Mouse (Mus musculus): ENCODE data around the gene Plekhg3.

Plekhg3 gene

DNA sequence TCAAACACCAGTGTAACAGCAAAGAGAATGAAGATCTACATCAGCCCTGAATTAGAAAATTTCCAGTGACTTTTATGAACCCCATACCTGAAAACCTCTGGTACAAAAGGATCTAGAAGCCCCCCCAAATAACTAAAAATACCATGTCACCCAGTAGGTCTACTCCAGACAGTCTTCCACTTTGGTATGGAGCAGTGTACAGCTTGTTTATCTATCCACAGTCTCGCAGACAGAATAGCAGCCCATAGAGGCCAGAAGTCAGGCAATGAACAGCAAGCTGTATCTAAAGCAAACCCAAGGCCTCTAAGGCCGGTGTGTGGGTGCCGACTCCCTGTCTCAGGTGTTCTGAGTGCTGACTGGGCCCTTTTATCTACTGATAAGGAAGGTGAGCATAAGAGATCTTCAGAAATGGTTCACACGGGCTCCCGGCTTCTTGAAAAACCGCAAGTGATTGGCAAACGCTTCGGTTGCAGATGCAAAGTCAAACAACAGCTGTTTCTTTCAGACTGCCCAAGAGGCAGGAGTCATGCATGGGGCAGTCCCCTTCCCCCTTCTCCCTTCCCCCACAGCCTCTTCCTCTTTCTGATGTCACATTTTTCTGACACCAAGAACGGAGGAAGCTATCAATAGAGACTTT lies 3.3 kb upstream of the Plekhg3 start:
- in situ Hi-C loops (cut with MboI, MseI): no loop called here

DNA sequence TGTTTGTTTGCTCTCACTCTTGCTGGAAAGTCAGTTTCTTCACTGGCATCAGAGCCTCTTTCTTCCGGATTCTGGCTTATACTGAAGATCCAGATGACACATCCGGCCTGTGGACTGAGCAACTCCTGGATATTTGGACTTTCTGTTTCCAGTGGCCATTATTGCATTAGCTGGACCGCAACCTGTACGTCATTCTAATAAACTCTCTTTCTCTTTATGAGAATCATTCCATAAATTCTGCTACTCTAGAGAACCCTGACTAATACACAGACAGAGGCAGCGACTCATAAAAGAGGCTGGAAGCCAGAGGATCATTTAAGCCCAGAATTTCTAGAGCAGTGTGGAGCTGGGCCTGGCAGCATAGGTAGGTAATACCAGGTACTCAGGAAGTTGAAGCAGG lies 1.9 kb upstream of the Plekhg3 start:
- in situ Hi-C loops (cut with MboI, MseI): no loop called here

DNA sequence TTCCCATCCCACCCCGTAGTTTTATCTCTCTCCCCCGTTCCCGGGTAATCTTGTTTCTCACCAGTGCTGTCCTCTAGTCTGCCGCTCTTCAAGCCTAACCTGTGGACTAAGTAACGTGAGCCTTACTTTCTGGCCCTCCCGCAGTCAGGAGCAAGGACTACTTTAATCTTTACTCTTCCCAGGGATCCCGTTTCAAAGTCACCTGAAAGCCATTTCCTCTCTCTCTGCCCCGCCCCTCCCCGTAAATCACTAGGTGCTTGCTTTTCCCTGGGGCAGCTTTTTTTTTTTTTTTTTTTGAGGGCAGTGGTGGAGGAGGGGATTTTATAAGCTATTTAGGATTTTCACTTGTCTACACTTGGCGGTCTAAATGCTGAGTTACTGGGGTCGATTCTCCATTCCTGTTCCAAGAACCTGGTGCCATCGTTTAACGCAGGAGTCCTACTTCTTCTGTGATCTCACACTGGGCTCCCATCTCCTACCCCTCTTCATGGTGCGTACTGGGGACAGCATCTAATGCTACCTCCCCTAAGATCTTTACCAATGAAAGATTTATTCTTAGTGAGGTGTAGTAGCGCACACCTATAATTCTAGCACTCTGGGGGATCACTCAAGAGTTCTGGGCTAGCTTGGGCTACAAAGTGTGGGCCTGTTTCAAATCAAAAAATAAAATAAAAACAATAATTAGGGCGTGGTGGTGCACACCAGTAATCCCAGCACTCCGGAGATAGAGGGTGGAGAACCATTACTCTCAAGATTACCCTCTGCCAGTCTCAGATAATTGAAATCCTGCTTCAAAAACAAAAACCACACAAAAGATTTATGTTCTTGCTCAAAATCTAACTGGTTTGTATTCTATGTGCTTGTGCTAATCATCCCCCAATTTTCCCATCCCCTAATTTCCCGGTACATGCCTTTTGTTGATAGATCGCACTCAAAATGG lies 1.6 kb downstream of the Plekhg3 start:
- in situ Hi-C loops (cut with MboI, MseI): no loop called here

DNA sequence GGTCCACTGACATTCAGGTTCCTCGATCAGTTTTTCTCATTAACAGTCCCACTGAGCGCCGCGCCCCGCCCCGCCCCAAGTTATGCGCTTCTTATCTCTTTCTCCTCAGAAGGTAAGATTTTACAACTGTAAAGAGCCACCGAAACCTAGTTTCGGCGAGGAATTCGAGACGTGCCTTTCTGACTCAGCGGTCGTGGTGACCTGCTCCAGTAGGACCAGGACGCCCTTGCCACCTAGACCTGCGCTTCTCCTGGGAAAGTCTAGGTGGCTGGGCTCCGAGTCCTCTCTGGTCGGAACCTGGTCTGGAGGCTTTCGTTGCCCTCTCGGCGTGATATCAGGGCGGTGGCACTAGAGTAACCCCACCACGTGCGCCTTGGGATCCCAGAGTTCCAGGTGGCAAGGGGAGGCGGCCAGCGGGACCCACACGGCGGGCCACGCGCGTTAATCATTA lies 2.3 kb downstream of the Plekhg3 start:
- in situ Hi-C loops (cut with MboI, MseI): no loop called here

DNA sequence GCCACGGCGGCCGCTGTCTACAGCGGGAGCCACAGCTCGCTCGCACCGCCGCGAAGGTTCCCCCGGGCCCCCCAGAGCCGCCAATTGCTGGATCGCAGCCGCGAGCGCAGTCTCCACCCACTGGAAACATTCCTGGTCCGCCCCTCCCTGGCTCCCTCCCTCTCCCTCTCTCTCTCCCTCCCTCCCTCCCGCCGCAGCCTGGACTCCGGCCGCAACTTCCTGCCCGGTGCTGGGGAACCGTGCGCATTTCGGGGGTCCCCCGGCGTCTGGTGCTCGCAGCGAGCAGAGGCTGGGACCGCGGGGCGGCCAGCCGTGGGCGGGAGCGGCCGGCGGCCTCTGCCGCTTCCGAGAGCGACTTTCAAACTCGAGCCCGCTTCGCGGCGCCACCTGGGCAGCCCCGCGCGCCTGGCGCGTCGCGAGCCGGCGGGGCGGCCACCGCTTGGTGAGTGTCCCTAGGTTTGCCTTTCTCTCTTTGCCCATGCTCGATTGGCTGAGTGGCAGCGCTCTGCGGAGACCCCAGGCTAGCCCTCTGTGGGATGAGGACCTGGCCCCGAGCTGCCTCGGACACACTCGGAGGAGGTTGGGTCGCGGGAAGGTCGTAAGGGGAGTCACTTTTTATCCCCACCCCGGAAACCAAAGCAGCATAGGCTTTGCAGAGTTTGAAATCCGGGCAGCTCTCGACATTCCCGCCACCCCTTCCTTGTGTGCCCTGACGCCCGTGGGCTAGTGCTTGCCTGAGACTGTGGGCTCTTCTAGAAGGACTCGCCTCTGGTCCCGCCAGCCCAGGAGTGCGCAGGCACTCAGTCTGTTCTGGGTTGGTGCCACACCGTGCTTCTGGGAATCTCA lies 2.9 kb downstream of the Plekhg3 start:
- in situ Hi-C loops (cut with MboI, MseI): no loop called here

DNA sequence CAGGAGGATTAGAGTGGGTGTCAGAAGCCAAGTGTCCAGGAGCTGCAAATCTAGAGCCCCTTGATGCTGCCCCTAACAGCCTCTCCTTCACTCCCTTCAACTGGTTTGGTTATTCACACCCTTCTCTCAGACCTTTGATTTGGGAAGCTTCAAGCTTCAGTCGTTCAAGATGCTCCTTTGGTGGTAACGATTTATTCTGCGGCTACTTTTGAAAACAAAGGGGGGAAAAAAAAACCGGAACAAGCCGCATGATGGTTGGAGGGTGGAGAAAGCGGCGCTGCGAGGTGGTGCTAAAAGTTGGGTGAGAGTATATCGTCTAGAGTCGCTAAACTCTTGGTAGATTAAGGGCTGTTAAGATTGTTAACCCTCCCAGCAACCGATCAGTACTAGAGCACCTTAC lies 3.5 kb downstream of the Plekhg3 start:
- in situ Hi-C loops (cut with MboI, MseI): no loop called here

DNA sequence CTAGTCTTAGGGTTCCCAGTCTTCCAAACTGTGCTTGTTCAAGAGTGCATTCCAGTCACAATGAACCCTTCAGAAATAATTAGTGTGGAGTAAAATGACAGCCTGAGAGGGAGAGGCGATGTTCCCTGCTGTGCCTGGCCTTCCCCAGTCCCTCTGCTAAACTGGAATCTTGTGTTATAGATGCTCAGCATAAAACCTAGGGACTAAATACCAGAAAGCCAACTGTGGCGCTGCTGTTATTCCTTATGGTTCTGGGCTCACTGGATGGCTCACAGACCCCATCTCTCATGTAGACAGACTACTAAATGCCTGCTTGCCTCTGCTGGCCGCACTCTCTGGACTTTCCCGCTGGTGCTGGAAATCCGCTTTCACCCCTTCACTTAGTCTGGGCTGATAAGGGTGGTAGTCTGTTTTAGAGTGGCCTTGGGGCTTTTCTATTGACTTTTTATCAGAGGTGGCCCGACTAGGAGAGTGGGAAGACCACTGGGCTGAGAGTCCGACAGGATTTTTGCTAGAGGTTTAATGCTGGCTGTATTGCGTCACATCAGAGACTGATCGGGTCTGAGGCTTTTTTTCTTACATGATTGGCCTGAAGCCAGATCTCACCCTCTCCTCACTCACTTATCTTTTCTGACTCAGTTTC lies 4.1 kb downstream of the Plekhg3 start:
- in situ Hi-C loops (cut with MboI, MseI): no loop called here

DNA sequence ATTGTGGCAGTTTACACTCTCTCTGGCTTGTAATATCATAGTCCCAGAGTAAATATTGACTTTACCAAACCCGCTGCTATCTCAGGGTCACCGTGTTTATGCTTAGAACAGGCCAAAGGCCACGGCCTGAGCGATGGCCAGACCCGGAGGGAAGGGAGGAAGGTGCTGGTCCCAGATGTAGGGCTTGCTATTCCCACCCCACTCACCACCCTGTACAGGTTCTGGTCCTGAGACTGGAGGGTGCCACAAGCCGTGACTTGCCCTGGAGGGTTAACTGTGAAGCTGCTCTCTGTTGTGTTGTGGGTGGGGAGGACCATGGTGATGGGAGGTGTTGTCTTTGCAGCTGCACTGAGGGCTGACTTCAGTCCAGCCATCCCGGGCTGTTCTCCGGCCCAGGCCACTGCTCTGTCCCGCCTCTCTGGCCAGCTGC lies 4.8 kb downstream of the Plekhg3 start:
- in situ Hi-C loops (cut with MboI, MseI): no loop called here

DNA sequence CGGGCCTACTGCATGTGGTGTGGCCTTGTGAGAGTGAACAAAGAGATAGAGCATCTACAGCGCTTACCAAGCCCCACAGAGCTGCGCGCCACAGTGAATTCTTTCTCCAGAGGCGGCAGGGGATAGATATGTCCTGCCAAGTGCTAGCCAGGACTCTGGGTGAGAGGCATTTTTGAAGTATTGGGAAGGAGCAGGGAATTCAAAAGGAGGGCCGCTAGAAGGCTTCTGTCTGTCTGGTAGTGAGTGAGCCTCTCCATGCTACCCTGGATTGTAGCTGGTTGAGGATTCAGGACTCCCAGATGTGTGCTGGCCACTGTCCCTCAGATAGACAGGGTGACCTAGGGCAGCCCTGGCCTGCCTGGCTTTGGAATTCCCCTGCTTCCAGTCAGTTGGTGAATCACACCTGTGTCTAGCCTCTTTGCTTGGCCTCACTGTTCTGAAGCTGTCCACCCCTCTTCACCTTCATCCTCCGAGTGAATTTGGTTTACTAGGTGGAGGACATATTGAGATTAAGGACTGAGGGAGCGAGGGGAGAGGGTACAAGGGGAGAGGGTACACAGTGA lies 6.0 kb downstream of the Plekhg3 start:
- in situ Hi-C loops (cut with MboI, MseI): no loop called here

DNA sequence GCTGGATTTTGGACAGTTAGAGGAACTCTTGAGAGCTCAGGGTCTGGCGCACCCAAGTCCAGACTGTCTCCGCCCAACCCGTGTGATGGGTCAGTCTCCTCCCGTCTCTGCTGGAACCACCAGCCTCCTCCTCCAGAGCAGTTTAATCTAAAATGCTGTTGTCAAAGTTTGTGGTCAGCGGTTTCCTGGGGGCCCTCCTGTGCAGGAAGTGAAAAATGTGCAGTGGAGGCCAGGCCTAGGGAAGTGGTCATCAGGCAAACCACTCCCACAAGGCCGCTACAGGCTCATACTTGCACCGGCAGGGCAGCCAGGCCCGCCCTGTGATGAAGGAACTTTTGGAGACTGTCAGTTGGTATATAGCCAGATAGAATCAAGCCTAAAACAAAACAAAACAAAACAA lies 6.7 kb downstream of the Plekhg3 start:
- in situ Hi-C loops (cut with MboI, MseI): no loop called here

DNA sequence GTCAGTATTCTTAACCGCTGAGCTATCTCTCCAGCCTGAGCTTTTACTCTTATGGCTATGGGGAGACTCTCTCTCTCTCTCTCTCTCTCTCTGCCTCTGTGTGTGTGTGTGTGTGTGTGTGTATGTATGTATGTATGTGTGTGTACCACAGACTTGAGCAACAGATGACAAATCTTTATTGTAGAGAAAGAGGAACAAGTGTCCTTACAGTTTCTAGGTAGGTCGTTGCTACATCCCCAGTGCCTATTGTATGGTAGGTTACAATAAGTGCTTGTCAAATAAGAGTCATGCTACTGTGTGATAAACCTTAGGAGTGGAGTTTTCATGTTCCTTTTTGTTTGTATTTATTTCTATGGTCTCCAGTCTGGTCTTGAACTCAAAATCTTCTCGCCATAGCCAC lies 9.5 kb downstream of the Plekhg3 start:
- in situ Hi-C loops (cut with MboI, MseI): no loop called here

DNA sequence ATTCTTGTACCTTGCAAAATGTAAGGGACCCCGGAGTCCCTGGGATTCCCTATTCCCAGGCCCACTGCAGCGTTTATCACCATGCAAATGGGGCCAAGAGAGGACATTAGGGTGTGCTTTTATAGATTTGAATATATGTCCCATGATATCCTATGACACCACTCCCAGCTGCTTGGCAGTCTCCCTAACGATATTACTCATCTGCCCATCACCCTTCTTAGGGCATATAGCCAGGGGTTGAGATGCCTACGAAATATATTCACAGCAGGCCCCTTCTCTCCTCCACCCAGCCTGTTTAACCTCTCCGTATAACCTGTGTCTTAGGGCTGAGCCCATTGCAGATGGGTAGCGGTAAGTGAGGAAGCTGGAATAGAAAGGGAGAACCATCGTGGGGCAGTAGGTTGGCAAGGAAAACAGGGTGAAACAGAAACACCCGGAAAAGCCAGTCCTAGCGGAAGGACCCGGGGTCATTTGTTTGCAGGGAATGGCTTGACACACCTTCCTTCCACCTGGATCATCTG lies 10.1 kb downstream of the Plekhg3 start:
- in situ Hi-C loops (cut with MboI, MseI): no loop called here

DNA sequence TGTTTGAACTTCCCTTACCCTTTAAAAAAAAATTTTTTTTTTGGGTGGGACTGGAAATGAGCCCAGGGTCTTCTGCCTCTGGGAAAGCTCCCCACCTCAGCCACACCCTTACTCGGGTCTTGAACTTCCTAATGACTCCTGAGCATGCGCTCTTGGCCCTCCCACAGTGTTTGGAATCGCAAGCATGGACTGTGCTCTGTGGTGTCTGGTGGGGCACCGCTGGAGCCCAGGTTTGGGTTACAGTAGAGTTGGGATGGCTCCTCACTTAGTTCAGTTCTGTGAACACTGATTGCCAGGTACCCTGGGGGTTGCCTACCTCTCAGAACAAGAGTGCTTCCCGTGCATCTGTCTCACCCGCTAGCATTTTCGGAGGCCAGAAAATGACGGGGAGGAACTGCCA lies 10.8 kb downstream of the Plekhg3 start:
- in situ Hi-C loops (cut with MboI, MseI): no loop called here

DNA sequence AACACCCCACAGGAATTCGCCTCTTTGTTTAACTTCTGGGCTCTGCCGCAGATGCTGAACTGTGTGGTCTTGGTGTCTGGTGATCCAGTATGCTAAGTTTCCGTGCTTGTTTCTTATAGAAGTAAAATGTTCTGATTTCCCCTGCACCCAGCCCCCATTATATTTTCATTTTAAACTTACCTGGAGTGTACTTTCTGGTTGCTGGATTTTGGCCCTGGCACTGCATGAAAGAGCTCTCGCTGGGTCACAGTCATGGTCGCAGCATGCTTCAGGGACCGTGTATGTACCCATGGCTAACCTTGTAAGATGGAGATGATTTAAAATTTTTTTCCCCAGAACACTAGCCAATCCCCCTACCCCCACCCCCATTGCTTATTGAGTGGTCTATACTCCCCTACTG lies 11.2 kb downstream of the Plekhg3 start:
- in situ Hi-C loops (cut with MboI, MseI): no loop called here

DNA sequence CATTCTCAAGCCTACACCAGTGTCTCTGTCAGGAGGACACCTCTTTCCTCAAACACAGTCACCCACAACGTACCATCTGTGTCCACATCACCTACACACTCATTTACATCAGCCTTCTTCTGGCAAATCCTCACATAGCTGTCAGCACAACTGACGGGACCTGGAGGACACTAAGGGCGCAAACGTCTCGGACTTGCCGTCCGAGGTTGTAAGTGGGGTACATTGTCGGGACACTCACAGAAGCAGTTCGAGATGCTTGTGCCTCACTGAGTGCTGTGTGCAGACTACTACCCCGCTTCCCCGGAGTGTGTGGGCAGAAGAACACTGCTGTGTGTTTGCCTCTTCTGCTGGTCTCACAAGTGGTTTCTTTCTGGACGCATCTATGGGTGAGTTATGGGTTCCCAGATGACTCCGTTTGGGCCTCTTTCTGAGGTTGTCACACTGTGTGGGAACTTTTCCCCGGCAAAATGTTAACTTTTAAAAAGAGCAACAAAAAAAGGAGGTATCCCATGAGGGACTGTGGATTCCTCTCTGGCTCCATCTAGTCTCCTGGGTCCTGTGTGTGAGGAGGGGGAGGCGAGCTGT lies 15.2 kb downstream of the Plekhg3 start:
- in situ Hi-C loops (cut with MboI, MseI): no loop called here

DNA sequence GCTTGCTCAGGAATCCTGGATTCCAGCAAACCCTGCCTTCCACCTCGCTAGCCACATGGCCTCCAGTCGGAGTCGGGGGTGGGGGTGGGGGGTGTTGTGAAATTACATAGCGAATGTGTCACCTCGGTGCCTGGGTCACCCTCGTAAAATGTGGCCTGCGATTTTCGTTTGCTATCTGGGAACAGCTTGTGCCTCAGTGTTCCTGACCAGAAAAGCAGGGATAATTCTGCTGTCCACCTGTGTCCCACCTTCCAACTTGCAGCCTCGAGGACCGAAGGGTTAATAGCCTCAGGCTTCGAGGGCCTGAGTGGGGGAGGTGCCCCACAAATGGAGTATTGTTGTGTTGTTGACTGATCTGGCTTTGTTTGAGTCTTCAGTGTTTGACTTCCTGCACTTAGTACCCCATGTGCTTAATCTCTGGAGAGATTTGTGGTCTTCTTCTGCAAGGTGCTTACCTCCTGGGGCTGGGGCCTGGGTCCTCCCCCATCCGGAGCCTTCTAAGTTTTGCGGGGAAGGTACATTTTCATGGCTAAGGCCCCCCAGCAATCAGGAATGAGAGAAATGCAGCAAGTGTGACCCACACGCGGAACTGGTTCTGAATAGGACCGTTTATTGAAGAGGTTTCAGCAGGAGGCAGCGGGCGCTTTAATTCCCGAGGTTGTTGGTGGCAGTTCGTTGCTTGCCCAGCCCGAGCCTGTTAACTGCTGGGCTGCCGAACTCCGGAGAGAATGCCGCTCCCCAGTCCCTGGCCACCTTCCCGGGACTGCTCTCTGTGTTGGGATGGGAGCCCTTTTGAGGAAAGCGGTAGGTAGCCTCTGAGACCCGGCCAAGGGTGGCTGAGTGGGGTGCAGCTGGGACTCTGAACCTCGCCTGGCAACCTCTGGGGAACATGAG lies 15.9 kb downstream of the Plekhg3 start:
- in situ Hi-C loops (cut with MboI, MseI): no loop called here

DNA sequence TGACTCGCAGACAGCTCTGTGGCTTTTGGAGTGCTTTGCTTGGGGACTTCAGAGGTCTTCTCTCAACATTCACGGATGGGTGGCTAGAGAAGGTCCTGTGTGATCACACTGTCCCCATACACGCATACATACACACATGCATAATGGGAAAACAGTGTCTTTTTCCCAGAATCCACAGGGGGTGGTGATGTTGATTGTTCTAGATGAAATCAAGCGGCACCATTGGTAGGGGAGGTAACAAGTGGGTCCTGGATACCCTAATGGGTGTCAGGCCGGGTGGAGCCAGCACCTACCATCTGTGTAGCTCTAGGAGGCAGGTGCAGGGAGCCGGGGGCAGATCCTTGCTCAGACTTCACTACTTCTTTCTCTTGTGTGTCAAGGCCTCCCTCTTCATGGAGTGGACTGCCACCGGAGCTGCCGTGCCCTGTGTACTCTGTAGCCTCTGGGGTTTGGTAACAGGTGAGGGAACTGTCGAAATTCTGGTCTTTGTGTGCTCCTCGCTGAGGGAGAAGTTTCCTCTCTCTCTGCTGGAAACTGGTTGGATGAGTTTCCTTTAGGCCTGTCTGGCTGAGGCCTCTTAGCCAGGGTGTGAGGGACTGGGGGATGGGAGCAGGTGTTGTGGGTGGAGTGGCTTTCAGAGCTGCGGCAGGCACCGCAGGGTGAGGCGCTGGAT lies 16.9 kb downstream of the Plekhg3 start:
- in situ Hi-C loops (cut with MboI, MseI): no loop called here

DNA sequence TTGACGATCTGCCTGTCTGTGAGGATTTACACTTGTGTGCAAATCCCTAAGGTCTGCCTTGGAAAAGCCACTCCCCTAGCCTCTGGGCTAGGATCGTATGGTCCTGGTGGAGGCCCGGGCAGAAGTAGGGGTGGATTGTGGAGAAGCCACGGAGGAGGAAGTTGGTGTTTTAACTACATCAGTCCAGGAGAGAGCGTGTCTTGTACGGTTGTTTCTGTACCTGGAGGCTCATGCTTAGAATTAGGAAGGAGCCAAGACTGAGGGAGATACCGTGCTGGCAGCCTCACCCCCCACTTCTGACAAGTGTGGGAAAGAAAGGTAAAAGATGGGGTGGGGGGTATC lies 17.4 kb downstream of the Plekhg3 start:
- in situ Hi-C loops (cut with MboI, MseI): no loop called here

DNA sequence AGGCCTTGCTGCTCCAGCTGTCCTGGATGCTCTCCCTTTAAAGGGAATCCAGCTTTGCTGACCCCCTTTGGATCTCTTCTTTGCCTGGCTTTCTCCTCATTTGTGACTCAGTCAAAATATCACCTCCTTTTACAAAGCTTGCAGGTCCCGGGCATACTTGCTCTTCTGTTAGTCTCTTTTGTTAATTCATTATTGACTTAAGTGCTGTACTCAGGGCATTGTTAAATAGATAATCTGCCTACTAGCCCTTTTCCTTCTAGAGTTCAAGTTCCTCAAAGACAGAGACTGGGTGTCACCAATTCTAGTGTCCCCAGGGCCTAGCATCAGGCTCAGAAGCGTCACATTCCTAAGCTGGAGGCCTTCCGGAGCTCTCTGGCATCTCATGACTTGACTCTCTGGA lies 18.5 kb downstream of the Plekhg3 start:
- in situ Hi-C loops (cut with MboI, MseI): no loop called here

All from T-helper 1 cell (primary cell).